Mouse (Mus musculus) C2C12 (cell line): ENCODE results near the gene Gm6525. TPM values are rescaled to one million over a fixed set of nuclear protein-coding genes. Genes with fewer than 3 reads are reported as not detected.

Source experiments
- H3K27me3 ChIP-seq: one replicate; pipeline ENCODE4 v1.6.1; 2011; ENCODE audit not compliant: control insufficient read depth, insufficient read depth, insufficient read length
- H3K36me3 ChIP-seq: one replicate; pipeline ENCODE4 v1.6.1; 2011; ENCODE audit not compliant: control insufficient read depth, insufficient read depth
- H3K4me3 ChIP-seq: one replicate; pipeline ENCODE4 v1.5.1; 2011; ENCODE audit warnings: mild to moderate bottlenecking, control low read depth; ENCODE audit not compliant: poor library complexity, insufficient read depth, severe bottlenecking
- H3K79me2 ChIP-seq: one replicate; pipeline ENCODE4 v1.6.1; 2011; ENCODE audit not compliant: control insufficient read depth, insufficient read depth
- H3K79me3 ChIP-seq: one replicate; pipeline ENCODE4 v1.6.1; 2011; ENCODE audit warnings: low read depth, control low read depth
- H3ac ChIP-seq: one replicate; pipeline ENCODE3; 2011; ENCODE audit warnings: low read depth; ENCODE audit not compliant: control insufficient read depth, insufficient read length
- CEBPB ChIP-seq: IDR thresholded peaks from one replicate; pipeline ENCODE4 v1.6.1; 2011; ENCODE audit warnings: low read depth, mild to moderate bottlenecking, control low read depth, moderate library complexity
- CTCF ChIP-seq: IDR thresholded peaks from one replicate; pipeline ENCODE4 v1.5.1; 2011; ENCODE audit not compliant: control insufficient read depth, insufficient read depth, insufficient read length
- FOSL1 ChIP-seq: IDR thresholded peaks from one replicate; pipeline ENCODE4 v1.8.0; 2011; ENCODE audit warnings: mild to moderate bottlenecking, low read length; ENCODE audit not compliant: poor library complexity, insufficient read depth, severe bottlenecking
- MAX ChIP-seq: IDR thresholded peaks from one replicate; pipeline ENCODE4 v1.6.1; 2011; ENCODE audit warnings: mild to moderate bottlenecking, control low read depth
- MYOD1 ChIP-seq: IDR thresholded peaks from one replicate; pipeline ENCODE4 v1.6.1; 2011; ENCODE audit warnings: low read depth; ENCODE audit not compliant: control insufficient read depth, insufficient read length
- MYOG ChIP-seq: IDR thresholded peaks from one replicate; pipeline ENCODE4 v1.6.1; 2011; ENCODE audit not compliant: control insufficient read depth, insufficient read length; ENCODE audit errors: extremely low read depth
- USF1 ChIP-seq: IDR thresholded peaks from one replicate; pipeline ENCODE4 v1.6.1; 2011; ENCODE audit warnings: low read depth, mild to moderate bottlenecking, control low read depth, moderate library complexity
- polyA plus RNA-seq: library from polyadenylated mRNA; unstranded; fragments of >200 nt; fragmentation: generic; extraction: Trizol; gene quantifications from one replicate; pipeline ENCODE4 v1.2.1, GENCODE M21; 2012; ENCODE audit warnings: missing spikeins

The Gm6525 gene
- polyA plus RNA-seq, 1 experiment: 0.08 TPM

- no peak for TF ChIP-seq USF1
- no peak for TF ChIP-seq FOSL1
- TF ChIP-seq MAX: no peak
- no peak for TF ChIP-seq MYOD1
- TF ChIP-seq CTCF: no peak
- no peak for TF ChIP-seq CEBPB
- no peak for TF ChIP-seq MYOG
- Histone ChIP-seq H3K27me3 (no peaks in the 10 kb centered on the region), H3ac (no peak overlapping the region), H3K4me3 (no peak overlapping the region), H3K36me3 (no peaks in the 10 kb centered on the region), H3K79me2 (no peaks in the 10 kb centered on the region), H3K79me3 (no peaks in the 10 kb centered on the region)
Observed at GRCm38 (mm10) chr3:84205650-84206049, 31.7 kb downstream of the Gm6525 start.

GRCm38 (mm10) chr3:84206106-84206505 lies 32.2 kb downstream of the Gm6525 start:
- Histone ChIP-seq H3K36me3 (no peaks in the 10 kb centered on the region), H3K4me3 (no peak overlapping the region), H3K27me3 (no peaks in the 10 kb centered on the region), H3K79me2 (no peaks in the 10 kb centered on the region), H3ac (no peak overlapping the region), H3K79me3 (no peaks in the 10 kb centered on the region)
- TF ChIP-seq FOSL1 (no peak), CEBPB (no peak), USF1 (no peak), MYOD1 (no peak), CTCF (no peak), MAX (no peak), MYOG (no peak)

- H3K27me3 ChIP-seq: no peaks in the 10 kb centered on the region
- no peak overlapping the region for H3K4me3 ChIP-seq
- H3K36me3 ChIP-seq: no peaks in the 10 kb centered on the region
- TF ChIP-seq FOSL1 (no peak), MAX (no peak), MYOD1 (no peak), CEBPB (no peak), MYOG (no peak), USF1 (no peak), CTCF (no peak)
- H3ac ChIP-seq: no peak overlapping the region
- no peaks in the 10 kb centered on the region for H3K79me3 ChIP-seq
- H3K79me2 ChIP-seq: no peaks in the 10 kb centered on the region
Observed at GRCm38 (mm10) chr3:84207366-84207765, 33.5 kb downstream of the Gm6525 start.

GRCm38 (mm10) chr3:84208475-84208874 lies 34.6 kb downstream of the Gm6525 start:
- no peaks in the 10 kb centered on the region for H3K36me3 ChIP-seq
- H3K79me3 ChIP-seq: no peaks in the 10 kb centered on the region
- no peak for TF ChIP-seq MYOD1
- no peak for TF ChIP-seq CEBPB
- no peak for TF ChIP-seq FOSL1
- TF ChIP-seq USF1: no peak
- TF ChIP-seq MAX: no peak
- TF ChIP-seq CTCF: no peak
- no peak for TF ChIP-seq MYOG
- no peaks in the 10 kb centered on the region for H3K79me2 ChIP-seq
- no peaks in the 10 kb centered on the region for H3K27me3 ChIP-seq
- H3ac ChIP-seq: no peak overlapping the region
- no peak overlapping the region for H3K4me3 ChIP-seq

GRCm38 (mm10) chr3:84208917-84209513 lies 35.1 kb downstream of the Gm6525 start:
- TF ChIP-seq MYOD1 (no peak), MYOG (no peak), USF1 (no peak), FOSL1 (no peak), CEBPB (no peak), MAX (no peak), CTCF (no peak)
- Histone ChIP-seq H3K4me3 (no peak overlapping the region), H3K79me2 (no peaks in the 10 kb centered on the region), H3ac (no peak overlapping the region), H3K27me3 (no peaks in the 10 kb centered on the region), H3K36me3 (no peaks in the 10 kb centered on the region), H3K79me3 (no peaks in the 10 kb centered on the region)
